Mouse (Mus musculus): ENCODE measurements around the gene Rpl19.

The Rpl19 gene

GRCm38 (mm10) chr11:98024516-98024915 is 2.0 kb upstream of the Rpl19 start:
- DNase-seq: no peak

DNA sequence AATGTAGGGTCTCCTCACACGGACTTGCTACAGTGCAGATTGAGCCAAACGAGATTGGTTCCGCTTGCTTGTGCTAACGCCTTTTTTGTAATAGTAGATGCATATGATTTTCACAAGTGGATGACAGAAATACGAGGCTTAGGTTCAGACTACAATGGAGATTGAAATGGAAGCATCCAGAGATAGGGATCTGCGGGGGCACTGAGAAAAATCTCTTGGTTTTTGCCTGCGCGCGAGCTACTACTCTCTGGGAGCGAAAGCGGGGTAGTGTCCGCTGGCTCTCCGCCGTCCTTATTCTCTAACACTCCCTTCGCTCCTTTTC is 301 bp upstream of the Rpl19 start:
- DNase-seq: no peak

GRCm38 (mm10) chr11:98027297-98027688 is 783 bp downstream of the Rpl19 start:
- DNase-seq: no peak

GRCm38 (mm10) chr11:98027785-98028184 is 1.3 kb downstream of the Rpl19 start:
- DNase-seq: no peak

GRCm38 (mm10) chr11:98030701-98031442 is 4.4 kb downstream of the Rpl19 start:
- no peak for DNase-seq

GRCm38 (mm10) chr11:98031443-98031770 is 4.9 kb downstream of the Rpl19 start:
- DNase-seq: peak; percentile 83

GRCm38 (mm10) chr11:98034061-98034460 is 7.6 kb downstream of the Rpl19 start:
- no peak for DNase-seq

DNA sequence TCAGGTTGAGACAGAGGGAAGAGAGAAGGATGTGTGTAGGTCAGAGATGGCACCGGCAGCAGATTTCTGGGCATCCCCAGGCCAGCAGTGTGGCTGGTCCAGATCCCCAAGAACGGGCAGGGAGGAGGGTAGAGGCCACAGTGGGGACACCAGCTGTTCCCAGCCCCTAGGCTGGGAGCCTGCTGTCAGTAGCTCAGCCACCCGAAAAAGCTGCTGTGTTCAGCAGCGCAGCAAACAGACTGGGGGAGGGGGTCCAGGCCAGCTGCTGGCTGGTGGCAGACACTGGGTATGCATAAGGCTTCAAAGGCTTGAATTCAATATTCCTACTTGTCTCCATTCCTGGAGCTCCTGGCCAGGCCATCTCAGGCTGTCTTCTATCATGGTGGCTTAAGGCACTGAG is 8.3 kb downstream of the Rpl19 start:
- no peak for DNase-seq

GRCm38 (mm10) chr11:98035977-98036377 is 9.5 kb downstream of the Rpl19 start:
- DNase-seq: no peak

DNA sequence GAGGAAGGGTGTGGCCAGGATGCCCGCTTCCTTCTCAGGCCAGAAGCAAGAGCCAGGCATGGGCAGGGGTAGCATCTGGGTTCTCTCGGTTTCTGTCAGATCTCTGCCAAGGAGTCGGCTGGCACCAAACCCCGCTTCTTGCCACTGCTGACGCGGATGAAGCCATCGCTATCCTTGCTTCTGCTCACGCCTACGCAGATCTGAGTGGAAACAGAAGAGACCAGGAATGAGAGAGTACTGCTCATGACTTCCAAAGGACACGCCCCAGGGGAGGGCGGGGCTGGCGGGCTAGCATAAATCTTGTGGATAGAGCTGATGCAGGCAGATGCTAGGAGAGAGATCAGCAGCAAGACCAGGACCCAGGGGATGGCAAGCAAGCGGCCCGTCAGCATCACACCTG is 11.4 kb downstream of the Rpl19 start:
- no peak for DNase-seq

- no peak for DNase-seq
These were observed 14.5 kb downstream of the Rpl19 start for GRCm38 (mm10) chr11:98040975-98041374.

DNA sequence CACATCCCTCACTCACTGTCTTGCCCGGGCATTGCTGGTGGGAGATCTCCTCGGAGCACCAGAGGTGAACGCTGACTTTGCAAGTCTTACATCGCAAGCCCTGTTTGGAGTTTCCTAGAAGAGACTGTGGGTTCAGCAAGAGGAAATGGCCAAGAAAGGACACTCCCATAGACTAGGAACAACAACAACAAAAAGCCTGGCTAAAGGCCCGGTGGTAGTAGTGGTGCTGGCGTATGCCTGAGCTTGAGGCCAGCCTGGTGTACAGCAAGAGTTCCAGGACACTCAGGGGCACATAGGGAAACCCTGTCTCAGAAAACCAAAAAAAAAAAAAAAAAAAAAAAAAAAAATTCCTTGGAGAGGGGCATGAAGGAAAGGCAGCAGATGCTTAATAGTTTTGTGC is 16.2 kb downstream of the Rpl19 start:
- no peak for DNase-seq

- no peak for DNase-seq
These were observed 17.6 kb downstream of the Rpl19 start for GRCm38 (mm10) chr11:98044074-98044473.

- no peak for DNase-seq
These were observed 19.1 kb downstream of the Rpl19 start for GRCm38 (mm10) chr11:98045596-98045995.

DNA sequence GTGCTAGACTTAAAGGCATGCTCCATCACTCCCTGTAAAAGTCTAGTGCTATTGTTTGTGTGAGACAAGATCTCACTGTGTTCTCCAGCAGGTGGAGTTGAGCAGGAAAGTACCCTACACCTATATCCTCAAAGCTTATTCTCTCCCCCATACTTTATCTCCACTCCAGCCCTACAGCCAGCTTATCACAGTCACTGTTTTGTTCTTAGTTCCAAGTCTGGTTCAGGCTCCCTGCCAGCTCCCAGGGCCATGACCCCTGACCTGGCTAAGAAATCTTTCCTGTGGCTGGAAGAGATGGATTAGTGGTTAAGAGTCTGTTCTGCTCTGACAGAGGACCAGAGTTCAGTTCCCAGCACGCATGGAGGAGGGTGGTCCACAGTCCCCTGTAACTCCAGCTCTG is 20.0 kb downstream of the Rpl19 start:
- no peak for DNase-seq

DNA sequence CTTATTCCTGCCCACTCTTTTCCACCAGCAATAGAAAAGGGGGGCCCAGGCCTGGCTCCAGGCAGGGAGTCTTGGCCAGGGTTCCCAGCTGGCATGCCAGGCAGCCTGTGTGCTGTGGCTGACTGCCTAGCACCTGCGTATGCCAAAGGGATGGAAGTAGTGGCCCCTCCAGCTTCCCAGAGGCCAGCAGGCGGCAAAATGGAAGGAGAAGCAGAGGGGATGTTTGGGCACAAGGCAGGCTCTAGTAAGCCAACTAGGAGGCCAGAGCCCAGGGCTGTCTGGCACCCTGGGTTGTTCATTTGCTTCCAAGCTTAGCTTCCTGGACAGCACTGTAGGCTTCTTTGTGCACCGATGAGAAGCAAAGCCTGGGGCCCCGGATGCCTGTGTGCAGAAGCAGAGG is 21.2 kb downstream of the Rpl19 start:
- no peak for DNase-seq

- DNase-seq: no peak
These were observed 23.4 kb downstream of the Rpl19 start for GRCm38 (mm10) chr11:98049672-98050519.

- DNase-seq: no peak
These were observed 24.0 kb downstream of the Rpl19 start for GRCm38 (mm10) chr11:98050520-98050815.

- DNase-seq: no peak
These were observed 24.4 kb downstream of the Rpl19 start for GRCm38 (mm10) chr11:98050940-98051339.

DNA sequence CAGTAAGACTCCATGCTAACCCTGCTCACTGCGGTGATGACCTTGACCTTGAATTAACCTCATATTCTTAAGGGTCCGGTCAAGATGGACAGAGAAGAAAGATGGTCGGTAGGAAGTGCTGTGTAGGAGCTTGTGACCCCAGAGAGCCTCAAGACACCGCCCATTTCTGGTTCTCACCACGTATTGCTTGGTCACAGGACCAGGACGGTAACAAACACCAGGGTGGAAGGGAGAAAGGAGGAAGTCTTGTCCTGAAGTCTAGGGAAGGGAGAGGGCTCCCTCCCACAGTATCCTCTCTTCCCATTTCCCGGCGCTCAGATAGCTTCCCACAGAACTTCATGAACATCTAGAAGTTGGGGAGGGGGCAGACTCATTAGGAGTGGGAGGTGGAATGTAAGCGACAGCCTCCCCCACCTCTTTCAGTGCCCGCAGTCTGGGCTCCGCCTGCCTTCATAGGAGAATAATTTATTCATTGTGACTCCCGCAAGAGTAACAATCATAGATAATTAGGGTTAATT is 25.2 kb downstream of the Rpl19 start:
- no peak for DNase-seq

DNA sequence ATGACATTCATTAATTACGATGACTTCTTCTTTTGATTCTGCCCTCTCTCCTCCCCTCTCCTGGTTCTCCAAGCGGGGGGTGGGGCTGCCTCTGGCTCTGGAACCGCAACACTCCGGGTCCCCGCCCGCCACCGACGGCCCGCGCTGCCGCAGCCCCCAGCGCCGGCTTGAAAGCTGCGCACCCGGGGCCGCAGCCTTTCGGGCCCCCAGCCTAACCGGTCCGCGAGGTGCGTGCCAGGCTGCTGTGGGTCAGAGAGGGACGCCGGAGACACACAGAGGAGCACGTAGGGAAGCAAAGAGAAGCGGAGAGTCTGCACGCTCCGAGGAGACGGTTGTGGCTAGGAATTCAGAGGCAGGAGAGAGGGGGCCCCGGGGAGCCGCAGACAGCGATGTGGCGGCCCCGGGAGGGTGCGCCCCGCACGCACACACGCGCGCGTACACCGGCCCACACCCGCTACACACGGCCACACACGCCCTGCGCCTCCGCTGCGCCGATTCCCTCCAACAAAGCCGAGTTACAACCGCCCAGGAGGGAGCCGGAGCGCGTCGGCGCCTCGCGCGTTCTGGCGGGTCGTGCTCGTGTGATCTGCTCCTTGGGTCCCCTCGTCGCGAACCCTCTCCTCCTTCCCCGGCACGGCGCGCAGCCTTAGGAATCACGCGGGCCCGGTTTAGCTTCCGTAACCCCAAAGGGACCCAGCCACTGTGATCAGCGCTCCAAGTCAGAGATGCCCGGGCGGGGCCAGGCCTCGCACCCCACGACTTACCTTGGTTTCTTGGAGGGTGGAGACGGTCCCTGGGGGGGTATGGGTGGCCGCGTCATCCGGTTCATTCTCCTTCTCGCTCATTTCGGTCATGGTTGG is 25.8 kb downstream of the Rpl19 start:
- peak; percentile 23 for DNase-seq

- peak; percentile 65 for DNase-seq
These were observed 26.7 kb downstream of the Rpl19 start, which contains the start of gene Stac2 for GRCm38 (mm10) chr11:98052989-98053834. Gene Stac2, minus strand, starts transcription at chr11:98053462.

- DNase-seq: no peak
These were observed 31.0 kb downstream of the Rpl19 start for GRCm38 (mm10) chr11:98057466-98057865.

All from kidney, adult 18-20 months (tissue).